Mouse (Mus musculus): Measurements from ENCODE around the gene Ush2a.

The Ush2a gene

DNA sequence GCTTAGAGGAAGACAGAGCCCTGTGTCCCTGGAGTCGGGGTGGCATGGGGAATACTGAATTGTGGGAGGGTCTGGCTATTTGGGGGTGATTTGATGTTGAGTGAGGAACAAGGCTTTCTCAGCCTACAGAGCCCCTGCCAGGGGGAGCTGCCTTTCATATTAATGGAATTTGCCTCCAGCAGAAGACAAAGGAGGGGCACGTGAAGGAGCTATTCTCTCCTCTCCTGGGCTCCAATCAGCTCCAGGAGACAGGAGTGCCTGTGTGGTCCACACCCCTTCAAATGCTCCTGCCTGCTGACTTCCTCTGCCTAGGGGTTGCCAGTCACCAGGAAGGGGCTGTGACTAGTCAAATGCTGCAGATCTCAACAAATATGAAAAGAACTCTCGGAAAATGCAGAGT, 398.5 kb downstream of the Ush2a start:
- in situ Hi-C loops (cut with MboI; ENCODE audit: low sequenced_read_pairs), result no loop called here

DNA sequence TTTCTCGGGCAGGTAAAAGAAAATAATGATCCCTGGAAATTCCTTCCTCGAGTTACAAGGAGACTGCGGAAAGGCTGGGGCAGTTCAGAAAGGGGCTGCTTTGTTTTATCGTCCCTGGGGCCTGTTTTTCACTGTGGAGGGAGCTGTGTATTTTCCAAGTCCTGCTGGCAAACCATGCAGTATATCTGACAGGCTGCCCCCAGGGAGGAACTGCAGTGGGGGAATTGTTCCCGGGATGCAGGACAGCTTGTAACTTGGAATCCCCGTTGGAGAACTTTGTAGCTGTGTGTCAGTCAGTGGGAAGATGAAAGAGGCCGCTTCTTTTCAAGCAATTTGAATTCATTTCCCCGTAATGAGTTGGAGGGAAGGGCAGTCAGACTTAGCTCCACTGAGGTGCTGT, 399.1 kb downstream of the Ush2a start:
- in situ Hi-C loops (cut with MboI; ENCODE audit: low sequenced_read_pairs), result no loop called here

DNA sequence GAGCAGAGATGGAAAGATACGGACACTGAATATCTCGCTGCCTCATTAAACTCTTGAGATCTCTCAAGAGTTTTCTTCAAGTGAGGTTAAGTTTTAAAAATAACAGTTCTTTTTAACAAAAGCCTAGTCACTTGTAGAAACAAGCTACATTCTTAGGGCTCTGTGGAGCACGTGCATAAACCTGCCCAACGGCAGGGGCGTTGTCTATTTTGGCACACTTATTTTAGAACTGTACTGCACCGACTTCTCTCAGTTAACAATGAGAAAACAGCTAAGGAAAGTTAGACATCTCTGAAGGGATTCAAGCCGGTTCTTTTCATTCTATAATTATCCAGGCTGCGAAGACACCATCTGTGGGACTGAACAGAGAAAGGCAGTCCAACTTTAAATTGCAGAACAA, 405.6 kb downstream of the Ush2a start:
- in situ Hi-C loops (cut with MboI; ENCODE audit: low sequenced_read_pairs), result no loop called here

DNA sequence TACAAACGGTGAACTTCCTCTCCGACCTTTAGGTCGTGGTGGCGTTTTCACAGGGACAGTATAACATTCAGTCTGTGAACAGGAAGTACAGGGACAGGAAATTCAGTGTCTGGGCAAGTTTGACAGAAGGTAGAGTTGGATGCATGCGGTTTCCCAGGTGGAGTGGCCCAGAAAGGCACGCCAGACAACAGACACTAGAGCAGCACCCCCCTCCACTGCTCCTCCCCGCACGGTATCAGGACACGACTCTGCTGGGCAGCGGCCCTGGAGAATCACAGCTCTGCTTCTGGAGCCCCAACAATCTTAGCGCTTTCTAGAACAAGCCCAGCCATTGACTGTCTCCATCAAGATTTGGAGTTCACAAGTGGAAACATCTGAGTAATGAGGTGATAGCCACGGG, 406.7 kb downstream of the Ush2a start:
- in situ Hi-C loops (cut with MboI; ENCODE audit: low sequenced_read_pairs), result no loop called here

DNA sequence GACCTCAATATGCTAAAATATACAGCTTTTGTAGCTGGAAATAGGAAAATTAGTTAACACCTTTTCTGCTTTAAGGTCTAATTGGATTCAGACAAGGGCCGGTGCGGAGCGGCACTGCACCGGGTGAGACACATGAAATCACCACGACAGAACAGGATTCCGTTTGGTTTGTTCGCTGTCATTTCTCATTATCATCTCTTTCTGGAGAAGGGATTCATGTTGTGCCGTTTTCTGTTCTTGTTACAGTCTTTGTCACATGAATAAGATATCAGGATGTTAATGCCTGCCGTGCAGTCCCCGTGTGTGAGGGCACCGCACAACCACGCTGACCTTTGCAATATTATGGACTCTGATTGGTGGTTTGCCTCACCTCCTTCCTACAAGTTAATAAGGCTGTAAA, 411.0 kb downstream of the Ush2a start:
- in situ Hi-C loops (cut with MboI; ENCODE audit: low sequenced_read_pairs), result no loop called here

DNA sequence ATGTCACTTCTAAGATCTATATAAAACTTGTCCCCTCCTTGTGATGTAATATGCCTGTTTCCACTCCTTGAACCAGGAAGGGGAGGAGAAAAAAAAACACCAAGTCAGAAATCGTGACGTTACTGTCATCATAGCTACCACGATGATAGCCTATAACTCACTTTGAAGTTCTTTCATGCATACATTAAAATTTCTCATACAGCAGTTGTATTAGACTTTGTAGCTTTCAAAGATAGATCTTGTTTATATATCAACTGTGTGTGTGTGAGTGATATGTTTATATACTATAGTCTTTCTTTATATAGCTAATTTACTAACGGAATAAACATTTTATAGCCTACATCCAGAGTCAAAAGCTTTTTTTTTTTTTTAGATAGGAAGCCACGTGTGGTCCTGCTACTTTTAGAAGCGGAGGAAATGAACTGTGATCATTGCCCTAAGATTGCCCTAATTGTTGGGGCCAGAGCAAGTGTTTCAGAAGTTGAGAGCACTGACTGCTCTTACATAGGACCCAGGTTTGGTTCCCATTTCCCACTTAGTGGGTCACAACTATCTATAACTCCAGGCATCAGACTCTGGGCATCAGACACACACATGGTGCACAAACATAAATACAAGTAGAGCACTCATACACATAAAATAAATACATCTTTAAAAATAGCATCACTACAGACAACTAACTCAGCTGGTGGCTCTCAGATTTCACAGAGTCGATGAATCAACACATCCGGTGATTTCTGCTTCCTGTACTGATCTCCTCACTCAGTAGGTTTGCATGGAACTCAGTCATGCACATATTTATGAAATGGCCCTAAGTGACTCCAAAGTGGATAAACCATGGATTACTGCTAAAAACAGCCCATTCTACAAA, 413.1 kb downstream of the Ush2a start:
- in situ Hi-C loops (cut with MboI; ENCODE audit: low sequenced_read_pairs), result no loop called here

DNA sequence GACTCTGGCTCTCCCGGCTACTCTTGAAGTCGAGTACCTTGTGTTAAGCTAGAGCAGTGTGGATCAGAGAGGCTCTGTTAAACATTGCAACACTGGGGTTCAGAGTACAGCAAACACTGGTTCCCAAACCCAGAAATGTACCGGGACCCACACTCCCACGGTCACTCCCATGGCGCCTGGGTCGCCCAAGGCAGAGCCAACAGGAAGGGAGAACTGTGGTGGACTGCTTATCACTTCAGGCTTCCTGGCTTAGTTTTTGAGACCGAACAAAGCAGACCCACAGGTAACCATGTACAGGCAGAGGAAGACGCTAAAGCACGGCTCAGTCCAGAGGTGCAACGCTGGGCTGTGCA, 413.7 kb downstream of the Ush2a start:
- in situ Hi-C loops (cut with MboI; ENCODE audit: low sequenced_read_pairs), result no loop called here

DNA sequence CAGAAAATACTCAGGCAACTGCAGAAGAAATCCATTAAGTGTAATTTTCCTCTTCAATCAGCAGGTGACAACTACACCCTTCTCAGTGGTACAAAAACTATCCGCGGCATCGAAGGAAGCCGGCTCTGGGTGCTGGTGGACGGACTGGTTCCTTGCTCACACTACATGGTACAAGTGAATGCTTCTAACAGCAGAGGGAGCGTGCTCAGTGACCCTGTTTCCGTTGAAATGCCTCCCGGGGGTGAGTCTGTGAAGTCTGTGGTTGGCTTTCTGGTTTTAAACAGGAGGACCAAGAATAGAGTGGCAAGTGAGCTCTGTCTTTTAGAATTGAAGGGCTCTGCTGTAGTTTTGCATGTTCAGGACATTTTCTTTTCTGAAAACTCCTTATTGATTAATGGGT, 416.4 kb downstream of the Ush2a start:
- in situ Hi-C loops (cut with MboI; ENCODE audit: low sequenced_read_pairs), result no loop called here

DNA sequence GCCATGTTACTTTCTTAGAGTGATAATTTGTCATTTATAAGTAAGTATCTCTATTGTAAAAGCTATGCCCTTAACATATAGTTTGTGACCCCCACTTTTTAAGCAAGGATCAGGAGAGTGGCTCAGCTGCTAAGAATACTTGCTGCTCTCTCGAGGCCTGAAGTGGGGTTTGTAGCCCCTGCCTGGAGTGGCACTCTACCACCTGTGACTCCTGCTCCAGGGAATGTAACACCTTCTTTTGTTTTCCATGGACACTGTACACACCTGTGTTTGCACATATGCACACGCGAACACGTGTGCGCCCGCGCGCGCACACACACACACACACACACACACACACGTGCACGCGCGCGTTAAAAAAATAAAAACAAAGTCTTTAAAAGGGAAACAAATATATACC, 424.5 kb downstream of the Ush2a start:
- in situ Hi-C loops (cut with MboI; ENCODE audit: low sequenced_read_pairs), result no loop called here

DNA sequence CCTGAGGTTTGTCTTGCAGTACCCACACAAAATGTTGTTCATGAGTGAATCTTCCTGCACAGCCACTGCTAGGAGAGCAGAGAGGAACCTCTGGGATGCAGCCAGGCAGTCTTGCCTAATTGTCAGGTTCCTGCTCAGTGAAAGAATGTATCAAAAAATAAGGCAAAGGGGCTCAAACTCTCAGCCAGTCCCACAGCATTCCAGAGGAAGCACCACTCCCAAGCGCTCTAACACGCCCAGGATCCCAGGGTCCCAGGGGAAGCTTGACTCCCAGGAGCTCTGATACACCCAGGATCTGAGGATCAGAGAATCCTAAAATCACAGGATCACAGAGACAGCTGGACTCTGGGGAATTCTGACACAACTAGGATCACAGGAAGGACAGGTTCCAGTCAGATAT, 434.5 kb downstream of the Ush2a start:
- in situ Hi-C loops (cut with MboI; ENCODE audit: low sequenced_read_pairs), result no loop called here

DNA sequence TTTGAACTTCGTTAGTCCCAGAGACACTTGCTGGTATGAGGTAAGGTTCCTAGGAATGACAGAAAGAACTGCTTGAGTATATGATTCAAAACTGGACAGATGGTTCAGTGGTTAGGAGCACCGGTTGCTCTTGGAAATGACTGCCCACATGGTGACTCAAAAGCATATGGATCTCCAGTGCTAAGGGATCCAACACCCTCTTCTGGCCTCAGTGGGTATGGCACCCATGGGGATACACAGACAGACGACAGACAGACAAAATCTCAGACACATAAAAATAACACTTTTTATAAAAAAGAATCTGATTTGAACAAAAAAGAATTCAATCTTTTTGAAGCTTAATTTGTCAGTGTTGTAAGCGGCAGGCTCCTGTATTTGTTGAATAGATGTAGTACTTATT, 446.4 kb downstream of the Ush2a start:
- in situ Hi-C loops (cut with MboI; ENCODE audit: low sequenced_read_pairs), result no loop called here

DNA sequence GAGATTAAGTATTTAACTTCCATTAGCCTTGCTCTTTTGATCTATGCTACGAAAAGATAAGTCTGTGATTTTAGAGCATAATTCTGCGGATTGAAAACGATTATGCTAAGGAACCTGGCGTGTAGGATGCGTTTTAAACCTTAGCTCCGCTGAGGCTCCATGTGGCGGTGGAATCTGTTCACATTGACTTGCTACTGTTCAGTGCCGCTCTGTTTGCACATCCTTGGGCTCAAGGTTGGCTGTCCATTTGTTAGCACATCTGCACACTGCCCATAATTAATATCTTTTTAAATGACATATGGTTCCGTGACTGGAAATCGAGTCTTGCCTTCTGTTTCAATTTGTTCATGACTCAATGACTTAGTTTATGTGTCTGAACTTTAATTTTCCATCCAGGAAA, 446.9 kb downstream of the Ush2a start:
- in situ Hi-C loops (cut with MboI; ENCODE audit: low sequenced_read_pairs), result no loop called here

DNA sequence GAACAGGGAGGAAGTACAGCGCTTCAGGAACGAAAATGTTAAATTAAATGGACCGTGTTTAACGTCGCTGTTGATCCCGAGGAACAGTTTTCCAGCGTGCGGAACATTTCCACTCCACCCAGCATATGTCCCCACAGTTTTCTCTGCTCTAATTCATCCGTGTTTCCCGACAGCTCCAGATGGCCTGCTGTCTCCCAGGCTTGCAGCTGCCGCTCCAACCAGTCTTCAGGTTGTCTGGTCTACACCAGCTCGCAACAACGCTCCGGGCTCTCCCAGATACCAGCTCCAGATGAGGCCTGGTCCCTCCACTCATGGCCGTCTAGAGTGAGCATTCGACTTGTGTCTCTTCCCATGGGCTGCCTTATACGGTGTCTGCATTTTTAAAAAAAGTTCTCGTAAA, 452.3 kb downstream of the Ush2a start:
- in situ Hi-C loops (cut with MboI; ENCODE audit: low sequenced_read_pairs), result no loop called here

DNA sequence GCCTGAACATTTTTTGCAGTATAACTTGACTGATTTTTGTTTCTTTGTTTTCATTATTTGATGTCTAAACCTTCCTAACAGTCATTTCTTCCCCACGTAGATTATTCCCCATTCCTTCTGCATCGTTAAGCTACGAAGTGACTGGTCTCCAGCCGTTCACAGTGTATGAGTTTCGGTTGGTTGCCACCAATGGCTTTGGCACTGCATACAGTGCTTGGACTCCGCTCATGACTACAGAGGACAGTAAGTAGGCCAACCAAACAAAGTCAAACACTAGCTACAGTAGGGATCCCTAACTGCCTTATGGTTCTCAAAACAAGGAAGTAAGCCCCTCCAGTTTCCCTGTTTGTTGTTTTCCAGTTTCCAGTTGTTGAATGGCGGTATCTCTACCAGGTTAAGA, 453.1 kb downstream of the Ush2a start:
- in situ Hi-C loops (cut with MboI; ENCODE audit: low sequenced_read_pairs), result no loop called here

DNA sequence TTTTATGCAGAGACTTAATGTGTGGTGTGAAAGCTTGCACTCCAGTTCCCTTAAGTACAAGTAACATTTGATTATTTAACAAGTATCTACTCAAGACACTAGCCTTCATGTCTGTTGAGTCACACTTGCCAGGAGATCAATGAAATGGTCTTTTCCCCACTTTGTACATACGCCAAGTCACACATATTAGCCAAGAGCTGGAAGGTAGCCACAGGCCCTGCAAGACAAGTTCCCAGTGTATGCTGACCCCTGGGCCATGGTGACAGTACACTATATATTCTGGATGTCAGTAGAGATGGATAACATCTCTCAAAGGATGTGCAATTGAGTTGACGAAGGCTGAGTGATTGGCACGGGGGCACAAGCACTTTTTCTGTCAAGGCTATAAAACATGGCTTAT, 455.1 kb downstream of the Ush2a start:
- in situ Hi-C loops (cut with MboI; ENCODE audit: low sequenced_read_pairs), result no loop called here

DNA sequence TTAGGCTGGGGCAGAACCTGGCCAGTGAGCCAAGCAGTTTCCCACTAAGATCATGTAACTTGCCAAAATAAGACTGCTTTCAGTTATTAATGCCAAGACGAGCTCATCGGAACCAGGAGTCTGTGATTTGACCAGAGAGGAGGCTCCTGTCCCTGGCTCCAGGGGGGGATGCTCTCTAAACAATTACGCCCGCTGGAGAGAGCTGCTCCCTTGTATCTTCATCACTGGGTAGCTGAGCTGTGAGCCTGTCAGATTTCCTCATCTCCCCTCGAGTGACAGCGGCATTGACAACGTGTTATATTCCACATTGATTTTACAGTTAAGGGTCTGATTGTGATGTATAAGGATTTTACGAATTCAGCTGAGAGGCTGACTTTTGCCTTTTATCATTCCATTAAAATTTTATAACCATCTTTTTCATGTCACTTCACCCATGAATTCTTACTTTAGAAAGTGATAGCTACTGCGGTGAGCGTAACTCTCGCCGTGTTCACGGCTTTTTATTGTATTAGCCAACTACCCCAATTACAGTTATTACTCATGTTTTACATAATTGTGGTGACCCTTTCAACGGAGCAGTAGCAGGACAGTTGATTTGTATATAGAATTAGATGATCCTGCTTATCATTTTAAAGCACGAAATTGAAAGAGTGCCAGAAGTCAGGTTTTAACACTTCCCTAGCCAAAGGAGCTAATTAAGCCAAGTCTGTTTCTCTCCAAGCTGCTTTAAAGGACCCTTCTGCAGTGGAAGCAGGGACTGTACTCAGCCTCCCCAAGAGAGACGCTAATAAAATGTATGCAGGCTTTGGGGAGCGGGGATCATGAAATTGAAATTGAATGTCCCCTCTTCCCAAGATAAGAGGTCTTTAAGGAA, 463.5 kb downstream of the Ush2a start:
- in situ Hi-C loops (cut with MboI; ENCODE audit: low sequenced_read_pairs), result no loop called here

DNA sequence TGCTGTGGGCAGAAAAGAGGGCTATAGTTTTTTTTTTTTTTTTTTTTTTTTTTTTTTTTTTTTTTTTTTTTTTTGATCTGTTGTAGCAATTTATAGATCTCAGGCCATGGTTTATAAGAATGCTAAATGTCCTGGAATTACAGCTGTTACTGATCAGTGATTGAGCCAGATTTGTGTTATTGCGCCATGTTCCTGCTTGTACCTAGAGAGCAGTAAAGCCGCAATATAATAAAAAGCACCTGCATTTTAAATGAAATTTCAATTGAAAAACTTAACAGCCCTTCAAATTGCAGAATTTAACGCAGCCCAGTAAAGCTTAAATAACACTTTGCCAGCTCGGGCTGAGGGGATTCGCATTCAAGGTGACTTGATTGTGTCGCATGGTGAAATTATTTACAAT, 465.1 kb downstream of the Ush2a start:
- in situ Hi-C loops (cut with MboI; ENCODE audit: low sequenced_read_pairs), result no loop called here

DNA sequence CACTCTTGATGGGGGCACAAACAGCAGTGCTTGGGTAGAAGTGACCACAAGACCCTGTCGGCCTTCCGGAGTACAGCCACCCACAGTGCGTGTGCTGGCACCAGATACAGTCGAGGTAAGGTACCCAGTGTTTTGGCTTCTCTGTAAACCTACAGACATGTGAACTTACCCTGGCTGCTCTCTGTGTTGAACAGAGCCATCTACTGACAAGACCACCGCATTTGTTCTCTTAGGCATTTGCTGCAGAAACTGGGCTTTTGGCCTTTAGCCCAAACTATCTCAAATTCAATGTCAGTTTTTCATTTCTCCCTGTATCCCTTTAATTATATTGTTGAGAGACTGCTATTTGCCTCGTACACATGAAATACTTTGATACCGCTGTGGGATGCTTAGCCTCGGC, 466.8 kb downstream of the Ush2a start:
- in situ Hi-C loops (cut with MboI; ENCODE audit: low sequenced_read_pairs), result no loop called here

DNA sequence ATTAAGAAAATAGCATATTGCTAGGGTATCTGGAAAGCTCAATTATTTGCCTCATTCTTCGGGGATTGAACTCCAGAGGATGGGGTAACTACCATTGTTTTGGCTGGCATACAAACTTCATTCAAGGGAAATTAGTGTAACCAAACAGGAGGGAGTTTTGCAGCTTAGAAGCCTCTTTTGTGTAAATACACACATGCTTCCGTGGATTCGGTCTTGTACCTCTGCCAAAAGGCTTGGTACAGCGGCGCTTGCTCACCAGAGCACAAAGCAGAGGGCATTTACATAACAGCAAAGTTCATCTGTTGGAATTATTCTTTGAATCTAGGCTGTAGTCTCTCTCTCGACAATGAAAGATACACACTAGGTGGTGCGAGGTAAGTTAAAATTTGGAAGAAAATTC, 467.4 kb downstream of the Ush2a start:
- in situ Hi-C loops (cut with MboI; ENCODE audit: low sequenced_read_pairs), result no loop called here

DNA sequence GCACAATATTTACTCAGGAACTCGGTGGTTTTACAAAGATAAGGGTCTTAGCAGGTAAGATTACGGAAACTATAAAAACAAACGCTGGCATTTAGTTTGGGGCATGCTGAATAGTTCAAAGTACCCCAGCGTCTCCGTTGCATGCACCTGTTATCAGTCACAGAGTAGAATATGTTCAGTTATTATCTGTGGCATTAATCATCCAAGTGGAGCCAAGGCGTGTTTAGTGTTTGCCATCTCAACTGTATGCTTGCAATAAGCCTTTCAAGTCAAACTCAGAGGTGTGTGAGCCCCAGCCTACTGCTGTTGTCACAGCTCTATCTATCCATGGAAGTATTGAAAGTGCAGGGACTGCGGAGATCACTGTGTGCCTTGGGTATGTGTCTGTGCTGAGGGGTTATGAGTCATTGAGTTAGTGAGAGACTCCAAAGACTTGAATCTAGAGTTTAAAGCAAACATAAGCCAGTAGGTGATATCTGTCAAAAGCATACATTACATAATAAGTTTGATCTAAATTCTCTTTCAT, 473.0 kb downstream of the Ush2a start:
- in situ Hi-C loops (cut with MboI; ENCODE audit: low sequenced_read_pairs), result no loop called here

DNA sequence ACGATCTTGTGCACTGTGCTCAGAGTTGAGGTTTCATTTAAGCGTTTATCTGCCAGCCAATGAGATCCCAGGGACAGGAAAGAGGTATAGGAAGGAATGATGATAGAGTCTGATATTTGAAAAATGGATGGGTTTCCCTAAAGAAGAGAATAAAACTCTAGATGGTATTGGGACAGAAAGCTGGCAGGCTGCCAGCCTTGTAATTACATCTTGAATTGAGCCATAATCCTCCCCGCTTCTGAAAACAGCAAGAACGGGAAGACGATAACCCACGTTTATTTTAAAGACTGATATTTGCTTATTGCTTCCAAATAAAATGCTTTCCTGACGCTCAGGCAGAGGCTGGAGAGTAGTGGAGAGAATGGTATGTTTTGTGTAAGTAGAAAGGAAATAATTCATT, 481.1 kb downstream of the Ush2a start:
- in situ Hi-C loops (cut with MboI; ENCODE audit: low sequenced_read_pairs), result no loop called here

DNA sequence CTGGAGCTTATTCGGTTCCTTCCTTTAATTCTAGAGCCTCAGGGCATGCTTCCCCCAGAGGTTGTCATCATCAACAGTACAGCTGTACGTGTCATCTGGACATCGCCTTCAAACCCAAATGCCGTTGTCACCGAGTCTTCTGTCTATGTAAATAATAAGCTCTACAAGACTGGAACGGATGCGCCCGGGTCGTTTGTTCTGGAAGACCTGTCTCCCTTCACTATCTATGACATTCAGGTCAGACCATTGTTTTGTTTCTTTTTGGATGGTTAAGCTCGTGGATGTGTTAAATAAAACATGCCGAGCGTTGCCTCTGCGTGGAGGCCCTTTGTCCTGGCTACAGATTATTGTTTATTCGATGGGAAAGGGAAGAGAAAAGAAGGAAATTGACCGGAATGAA, 493.2 kb downstream of the Ush2a start:
- in situ Hi-C loops (cut with MboI; ENCODE audit: low sequenced_read_pairs), result no loop called here

Measured in CH12F3 (cell line).